Mouse (Mus musculus) testis, adult 2 months (tissue): Measurements from ENCODE around the gene Cacna2d1. TPM values are rescaled to one million over a fixed set of nuclear protein-coding genes. Genes with fewer than 3 reads are reported as not detected.

ENCODE experiments used
- H3K27ac ChIP-seq: fragments of 200-500 bp; 2 replicates; pipeline ENCODE4 v1.5.1; 2012; ENCODE audit warnings: low read depth, low read length; ENCODE audit not compliant: control insufficient read depth, insufficient read depth
- H3K27me3 ChIP-seq: fragments of 200-500 bp; 2 replicates; pipeline ENCODE4 v1.6.1; 2012; ENCODE audit warnings: mild to moderate bottlenecking, low read length, moderate library complexity; ENCODE audit not compliant: control insufficient read depth, insufficient read depth
- H3K36me3 ChIP-seq: fragments of 200-500 bp; 2 replicates; pipeline ENCODE4 v1.6.1; 2012; ENCODE audit warnings: mild to moderate bottlenecking, low read length; ENCODE audit not compliant: control insufficient read depth, insufficient read depth
- H3K4me1 ChIP-seq: fragments of 200-500 bp; 2 replicates; pipeline ENCODE4 v1.6.1; 2012; ENCODE audit warnings: low read length; ENCODE audit not compliant: control insufficient read depth, insufficient read depth
- H3K4me3 ChIP-seq: fragments of 200-500 bp; 2 replicates; pipeline ENCODE4 v1.5.1; 2012; ENCODE audit warnings: low read depth, mild to moderate bottlenecking, low read length, moderate library complexity, mixed read lengths; ENCODE audit not compliant: control insufficient read depth
- CTCF ChIP-seq: fragments of 200-500 bp; IDR thresholded peaks from 2 replicates; pipeline ENCODE4 v1.5.1; 2012; ENCODE audit warnings: low read depth, mild to moderate bottlenecking, inconsistent platforms, low read length, moderate library complexity; ENCODE audit not compliant: control insufficient read depth, insufficient read depth, insufficient replicate concordance
- POLR2A ChIP-seq: fragments of 200-500 bp; IDR thresholded peaks from 2 replicates; pipeline ENCODE4 v1.6.1; 2012; ENCODE audit warnings: low read depth, mild to moderate bottlenecking, inconsistent platforms, low read length, moderate library complexity; ENCODE audit not compliant: control insufficient read depth
- polyA plus RNA-seq: library from polyadenylated mRNA; depleted of rRNA; stranded (reverse); fragments of >200 nt; gene quantifications from 2 replicates; pipeline ENCODE4 v1.2.3, GENCODE M21; 2012

The Cacna2d1 gene
- polyA plus RNA-seq, 1 experiment = 1.5 TPM

- Histone ChIP-seq H3K4me3 (no peak overlapping the region), H3K27ac (no peak overlapping the region), H3K4me1 (no peaks in the 10 kb centered on the region), H3K27me3 (no peaks in the 10 kb centered on the region), H3K36me3 (no peaks in the 10 kb centered on the region)
- TF ChIP-seq CTCF = no peak
- TF ChIP-seq POLR2A = no peak
Measured at GRCm38 (mm10) chr5:16062773-16063172, 128.3 kb downstream of the Cacna2d1 start.

DNA sequence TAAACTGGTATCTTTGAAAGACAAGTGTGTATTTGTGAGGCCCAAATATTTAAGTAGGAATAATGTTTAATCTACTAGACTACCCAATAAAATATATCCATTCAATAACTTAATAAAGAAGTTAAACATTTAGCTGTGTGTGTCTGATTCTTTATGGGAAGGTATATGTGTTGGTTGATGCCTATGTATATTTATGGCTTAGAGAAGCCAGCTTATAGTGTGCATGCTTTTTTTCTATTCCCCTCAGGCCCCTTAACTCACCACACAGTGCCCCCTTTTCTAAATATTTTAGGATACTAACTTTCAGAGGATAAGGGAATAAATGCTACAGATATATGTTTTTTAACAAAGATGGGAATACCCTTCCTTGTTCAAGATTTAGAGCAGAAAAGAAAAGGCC, 128.8 kb downstream of the Cacna2d1 start:
- no peak for TF ChIP-seq CTCF
- no peak for TF ChIP-seq POLR2A
- Histone ChIP-seq H3K4me3 (no peak overlapping the region), H3K27ac (no peak overlapping the region), H3K4me1 (no peaks in the 10 kb centered on the region), H3K36me3 (no peaks in the 10 kb centered on the region), H3K27me3 (no peaks in the 10 kb centered on the region)

GRCm38 (mm10) chr5:16063949-16064348, 129.5 kb downstream of the Cacna2d1 start:
- H3K27me3 ChIP-seq = no peaks in the 10 kb centered on the region
- H3K36me3 ChIP-seq = no peaks in the 10 kb centered on the region
- TF ChIP-seq CTCF (no peak), POLR2A (no peak)
- H3K4me3 ChIP-seq = no peak overlapping the region
- no peak overlapping the region for H3K27ac ChIP-seq
- H3K4me1 ChIP-seq = no peaks in the 10 kb centered on the region

DNA sequence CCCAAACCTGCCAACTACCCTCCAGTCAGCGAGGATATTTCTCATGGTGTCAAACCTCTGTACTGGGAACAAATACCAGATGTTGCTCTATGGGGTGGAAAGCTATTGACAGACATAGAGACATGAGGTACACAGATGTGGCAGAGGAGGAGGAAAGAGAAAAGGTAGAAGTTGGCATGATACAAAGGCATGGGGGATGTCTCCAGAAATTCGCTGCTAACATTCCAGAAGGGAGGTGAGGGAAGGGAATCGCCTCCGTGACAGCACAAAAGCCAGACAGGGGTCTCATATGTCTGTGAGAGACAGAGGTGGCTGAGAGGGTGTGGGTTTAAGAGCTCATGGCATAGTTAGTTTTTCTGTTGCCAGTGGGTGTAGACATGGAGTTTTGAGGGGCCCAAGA, 131.3 kb downstream of the Cacna2d1 start:
- TF ChIP-seq POLR2A (no peak), CTCF (no peak)
- Histone ChIP-seq H3K4me3 (no peak overlapping the region), H3K27ac (no peak overlapping the region), H3K4me1 (no peaks in the 10 kb centered on the region), H3K27me3 (no peaks in the 10 kb centered on the region), H3K36me3 (no peaks in the 10 kb centered on the region)

- Histone ChIP-seq H3K27ac (no peak overlapping the region), H3K4me1 (no peaks in the 10 kb centered on the region), H3K27me3 (no peaks in the 10 kb centered on the region), H3K36me3 (no peaks in the 10 kb centered on the region), H3K4me3 (no peak overlapping the region)
- TF ChIP-seq CTCF = no peak
- TF ChIP-seq POLR2A = no peak
Measured at GRCm38 (mm10) chr5:16082253-16082652, 147.8 kb downstream of the Cacna2d1 start.

GRCm38 (mm10) chr5:16086979-16087902, 152.8 kb downstream of the Cacna2d1 start:
- no peak for TF ChIP-seq CTCF
- no peak for TF ChIP-seq POLR2A
- Histone ChIP-seq H3K27me3 (no peaks in the 10 kb centered on the region), H3K27ac (no peak overlapping the region), H3K36me3 (no peaks in the 10 kb centered on the region), H3K4me3 (no peak overlapping the region), H3K4me1 (no peaks in the 10 kb centered on the region)

DNA sequence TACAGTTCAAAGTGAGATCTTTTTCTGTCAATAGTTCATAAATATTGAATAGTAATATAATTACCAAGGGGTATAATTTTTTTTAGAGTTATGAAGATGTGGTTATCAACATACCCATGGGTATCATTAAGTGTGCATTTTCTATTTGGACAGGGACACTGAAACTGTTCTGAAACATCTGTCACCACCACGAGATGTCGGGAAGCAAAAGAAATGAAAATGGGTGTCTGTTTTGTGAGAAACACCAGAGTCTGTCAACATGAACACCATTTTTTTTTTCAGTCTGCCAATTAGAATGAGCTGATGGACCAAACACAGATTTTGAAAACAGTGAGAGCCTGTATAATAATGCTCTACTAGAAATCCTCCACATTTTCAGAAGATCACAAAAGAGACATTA, 153.5 kb downstream of the Cacna2d1 start:
- no peak for TF ChIP-seq CTCF
- no peak for TF ChIP-seq POLR2A
- H3K27me3 ChIP-seq = no peaks in the 10 kb centered on the region
- H3K4me1 ChIP-seq = no peaks in the 10 kb centered on the region
- no peak overlapping the region for H3K27ac ChIP-seq
- H3K36me3 ChIP-seq = no peaks in the 10 kb centered on the region
- H3K4me3 ChIP-seq = no peak overlapping the region
